Mouse (Mus musculus): Measurements from ENCODE around the gene Pigc. TPM values are rescaled to one million over a fixed set of nuclear protein-coding genes. Genes with fewer than 3 reads are reported as not detected.

Pigc gene
- total RNA-seq, 1 experiment, result 6.4 TPM

- in situ Hi-C loops (cut with MboI; ENCODE audit: low sequenced_read_pairs in 2 of 2, unreplicated experiment in 2 of 2), result loop anchor here in 1 of 2 experiments (25.0 kb wide), 1 partner anchor 294 kb away; no protein-coding TSS in a partner anchor
- DNase-seq (ENCODE audit: low read depth, low spot score), result no peak
- Histone ChIP-seq H3K27ac (ENCODE audit: insufficient read depth, low read depth, low read length, poor library complexity, severe bottlenecking) (no peak overlapping the region), H3K9ac (ENCODE audit: insufficient read depth, low read depth, low read length, poor library complexity, severe bottlenecking) (no peak overlapping the region), H3K4me1 (ENCODE audit: control insufficient read depth in 2 of 2, insufficient read depth in 2 of 2, low read length in 2 of 2, poor library complexity in 1 of 2) (no peaks in the 10 kb centered on the region), H3K36me3 (ENCODE audit: control insufficient read depth, insufficient read depth, low read length, poor library complexity, severe bottlenecking) (no peaks in the 10 kb centered on the region), H3K4me3 (ENCODE audit: insufficient read depth in 1 of 2, low read depth in 1 of 2, low read length in 2 of 2, poor library complexity in 1 of 2, severe bottlenecking in 1 of 2) (no peak overlapping the region), H3K9me3 (ENCODE audit: control insufficient read depth, insufficient read depth, low read depth, low read length) (no peaks in the 10 kb centered on the region)
- TF ChIP-seq ZC3H11A (IDR thresholded peaks at IDR 0.05; ENCODE audit: borderline replicate concordance, low read depth, low read length) (no peak), MAFK (IDR thresholded peaks at IDR 0.05; ENCODE audit: insufficient read depth, low read depth, low read length) (no peak), CHD2 (IDR thresholded peaks at IDR 0.05; ENCODE audit: low read depth, low read length) (no peak), HCFC1 (IDR thresholded peaks at IDR 0.05; ENCODE audit: borderline replicate concordance, insufficient read depth, low read length) (no peak), ZNF384 (IDR thresholded peaks at IDR 0.05; ENCODE audit: low read depth, low read length) (no peak)
Observed at GRCm38 (mm10) chr1:162018601-162018977, 49.6 kb downstream of the Pigc start.

- Histone ChIP-seq H3K9ac (ENCODE audit: insufficient read depth, low read depth, low read length, poor library complexity, severe bottlenecking) (no peak overlapping the region), H3K27ac (ENCODE audit: insufficient read depth, low read depth, low read length, poor library complexity, severe bottlenecking) (no peak overlapping the region), H3K4me3 (ENCODE audit: insufficient read depth in 1 of 2, low read depth in 1 of 2, low read length in 2 of 2, poor library complexity in 1 of 2, severe bottlenecking in 1 of 2) (no peak overlapping the region), H3K9me3 (ENCODE audit: control insufficient read depth, insufficient read depth, low read depth, low read length) (no peaks in the 10 kb centered on the region), H3K4me1 (ENCODE audit: control insufficient read depth in 2 of 2, insufficient read depth in 2 of 2, low read length in 2 of 2, poor library complexity in 1 of 2) (no peaks in the 10 kb centered on the region), H3K36me3 (ENCODE audit: control insufficient read depth, insufficient read depth, low read length, poor library complexity, severe bottlenecking) (no peaks in the 10 kb centered on the region)
- TF ChIP-seq ZNF384 (IDR thresholded peaks at IDR 0.05; ENCODE audit: low read depth, low read length), result no peak
- no peak for TF ChIP-seq CHD2 (IDR thresholded peaks at IDR 0.05; ENCODE audit: low read depth, low read length)
- no peak for TF ChIP-seq HCFC1 (IDR thresholded peaks at IDR 0.05; ENCODE audit: borderline replicate concordance, insufficient read depth, low read length)
- no peak for TF ChIP-seq ZC3H11A (IDR thresholded peaks at IDR 0.05; ENCODE audit: borderline replicate concordance, low read depth, low read length)
- no peak for TF ChIP-seq MAFK (IDR thresholded peaks at IDR 0.05; ENCODE audit: insufficient read depth, low read depth, low read length)
- DNase-seq (ENCODE audit: low read depth, low spot score), result no peak
- in situ Hi-C loops (cut with MboI; ENCODE audit: low sequenced_read_pairs in 2 of 2, unreplicated experiment in 2 of 2), result loop anchor here in 1 of 2 experiments (25.0 kb wide), 1 partner anchor 292 kb away; no protein-coding TSS in a partner anchor
Observed at GRCm38 (mm10) chr1:162020303-162020731, 51.3 kb downstream of the Pigc start.

GRCm38 (mm10) chr1:162020766-162021165 is 51.8 kb downstream of the Pigc start:
- Histone ChIP-seq H3K9ac (ENCODE audit: insufficient read depth, low read depth, low read length, poor library complexity, severe bottlenecking) (no peak overlapping the region), H3K9me3 (ENCODE audit: control insufficient read depth, insufficient read depth, low read depth, low read length) (no peaks in the 10 kb centered on the region), H3K4me3 (ENCODE audit: insufficient read depth in 1 of 2, low read depth in 1 of 2, low read length in 2 of 2, poor library complexity in 1 of 2, severe bottlenecking in 1 of 2) (no peak overlapping the region), H3K4me1 (ENCODE audit: control insufficient read depth in 2 of 2, insufficient read depth in 2 of 2, low read length in 2 of 2, poor library complexity in 1 of 2) (no peaks in the 10 kb centered on the region), H3K36me3 (ENCODE audit: control insufficient read depth, insufficient read depth, low read length, poor library complexity, severe bottlenecking) (no peaks in the 10 kb centered on the region), H3K27ac (ENCODE audit: insufficient read depth, low read depth, low read length, poor library complexity, severe bottlenecking) (no peak overlapping the region)
- in situ Hi-C loops (cut with MboI; ENCODE audit: low sequenced_read_pairs in 2 of 2, unreplicated experiment in 2 of 2), result loop anchor here in 1 of 2 experiments (25.0 kb wide), 1 partner anchor 292 kb away; no protein-coding TSS in a partner anchor
- TF ChIP-seq MAFK (IDR thresholded peaks at IDR 0.05; ENCODE audit: insufficient read depth, low read depth, low read length), result no peak
- no peak for TF ChIP-seq ZNF384 (IDR thresholded peaks at IDR 0.05; ENCODE audit: low read depth, low read length)
- TF ChIP-seq CHD2 (IDR thresholded peaks at IDR 0.05; ENCODE audit: low read depth, low read length), result no peak
- TF ChIP-seq HCFC1 (IDR thresholded peaks at IDR 0.05; ENCODE audit: borderline replicate concordance, insufficient read depth, low read length), result no peak
- no peak for TF ChIP-seq ZC3H11A (IDR thresholded peaks at IDR 0.05; ENCODE audit: borderline replicate concordance, low read depth, low read length)
- DNase-seq (ENCODE audit: low read depth, low spot score), result no peak

Other genes with a start within 250 kb of the Pigc start
- 0.22 and 0.26 TPM in 2 replicates for gene Fasl, start 180.7 kb upstream of the Pigc start, total RNA-seq (2012; rRNA removed)
- gene Suco, start 92.5 kb upstream of the Pigc start, total RNA-seq (2012; rRNA removed), result 48.2 and 56.9 TPM in 2 replicates
- not detected in 2 replicates for gene 4930558K02Rik, start 10.4 kb downstream of the Pigc start, total RNA-seq (2012; rRNA removed)

Data from ES-E14 (cell line).